Mouse (Mus musculus): ENCODE results near the gene Atrnl1. TPM values are rescaled to one million over a fixed set of nuclear protein-coding genes. Genes with fewer than 3 reads are reported as not detected.

Gene Atrnl1
- polyA plus RNA-seq, 1 experiment: 9.0 TPM

DNA sequence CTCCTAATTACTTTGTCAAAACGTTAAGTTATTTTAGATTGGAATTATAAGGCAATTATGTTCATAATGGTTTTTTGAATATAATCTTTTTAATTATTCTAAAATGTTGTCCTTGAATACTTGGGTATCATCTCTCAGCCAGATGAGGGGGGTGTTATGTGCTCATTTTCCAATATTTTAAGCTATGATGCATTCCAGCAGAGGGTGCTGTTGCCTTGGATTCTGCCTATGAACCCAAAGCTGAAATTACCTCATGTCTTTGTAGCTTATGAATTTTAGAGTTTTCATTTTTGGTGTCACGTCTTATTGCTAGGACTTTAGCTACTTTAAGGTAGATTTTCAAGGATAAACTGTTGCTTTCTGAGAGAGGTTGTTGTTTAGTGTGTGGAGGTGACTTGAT lies 44.2 kb downstream of the Atrnl1 start:
- H3K27me3 ChIP-seq (ENCODE audit: control insufficient read depth, insufficient read depth, low read length): no peaks in the 10 kb centered on the region
- H3K4me3 ChIP-seq (ENCODE audit: low read depth, low read length): no peak overlapping the region
- WGBS: 64% methylated on average over 2 of the region's 2 CpGs
- TF ChIP-seq POLR2A (IDR thresholded peaks at IDR 0.05; ENCODE audit: low read depth, low read length): no peak
- peaks cover 18% of the 10 kb centered on the region for H3K36me3 ChIP-seq (ENCODE audit: control insufficient read depth, insufficient read depth, low read length)
- no peaks in the 10 kb centered on the region for H3K4me1 ChIP-seq (ENCODE audit: control insufficient read depth, insufficient read depth, insufficient read length, low read length)
- H3K27ac ChIP-seq (ENCODE audit: insufficient read depth, low read depth, low read length): no peak overlapping the region

- Histone ChIP-seq H3K4me3 (ENCODE audit: low read depth, low read length) (no peak overlapping the region), H3K27ac (ENCODE audit: insufficient read depth, low read depth, low read length) (no peak overlapping the region), H3K27me3 (ENCODE audit: control insufficient read depth, insufficient read depth, low read length) (no peaks in the 10 kb centered on the region), H3K4me1 (ENCODE audit: control insufficient read depth, insufficient read depth, insufficient read length, low read length) (no peaks in the 10 kb centered on the region), H3K36me3 (ENCODE audit: control insufficient read depth, insufficient read depth, low read length) (peaks cover 18% of the 10 kb centered on the region)
- TF ChIP-seq CTCF (IDR thresholded peaks at IDR 0.05; ENCODE audit: extremely low read depth, insufficient read length, insufficient replicate concordance, low read depth, low read length): no peak
- TF ChIP-seq POLR2A (IDR thresholded peaks at IDR 0.05; ENCODE audit: low read depth, low read length): no peak
- WGBS: 95% methylated on average over 11 of the region's 11 CpGs
Observed at GRCm38 (mm10) chr19:57655491-57655890, 44.7 kb downstream of the Atrnl1 start.

- no peaks in the 10 kb centered on the region for H3K27me3 ChIP-seq (ENCODE audit: control insufficient read depth, insufficient read depth, low read length)
- no peak overlapping the region for H3K4me3 ChIP-seq (ENCODE audit: low read depth, low read length)
- TF ChIP-seq POLR2A (IDR thresholded peaks at IDR 0.05; ENCODE audit: low read depth, low read length) (no peak), CTCF (IDR thresholded peaks at IDR 0.05; ENCODE audit: extremely low read depth, insufficient read length, insufficient replicate concordance, low read depth, low read length) (no peak)
- 80% methylated on average over 12 of the region's 12 CpGs for WGBS
- H3K27ac ChIP-seq (ENCODE audit: insufficient read depth, low read depth, low read length): no peak overlapping the region
- peaks cover 22% of the 10 kb centered on the region for H3K36me3 ChIP-seq (ENCODE audit: control insufficient read depth, insufficient read depth, low read length)
- no peaks in the 10 kb centered on the region for H3K4me1 ChIP-seq (ENCODE audit: control insufficient read depth, insufficient read depth, insufficient read length, low read length)
Observed at GRCm38 (mm10) chr19:57657426-57658087, 46.7 kb downstream of the Atrnl1 start.

DNA sequence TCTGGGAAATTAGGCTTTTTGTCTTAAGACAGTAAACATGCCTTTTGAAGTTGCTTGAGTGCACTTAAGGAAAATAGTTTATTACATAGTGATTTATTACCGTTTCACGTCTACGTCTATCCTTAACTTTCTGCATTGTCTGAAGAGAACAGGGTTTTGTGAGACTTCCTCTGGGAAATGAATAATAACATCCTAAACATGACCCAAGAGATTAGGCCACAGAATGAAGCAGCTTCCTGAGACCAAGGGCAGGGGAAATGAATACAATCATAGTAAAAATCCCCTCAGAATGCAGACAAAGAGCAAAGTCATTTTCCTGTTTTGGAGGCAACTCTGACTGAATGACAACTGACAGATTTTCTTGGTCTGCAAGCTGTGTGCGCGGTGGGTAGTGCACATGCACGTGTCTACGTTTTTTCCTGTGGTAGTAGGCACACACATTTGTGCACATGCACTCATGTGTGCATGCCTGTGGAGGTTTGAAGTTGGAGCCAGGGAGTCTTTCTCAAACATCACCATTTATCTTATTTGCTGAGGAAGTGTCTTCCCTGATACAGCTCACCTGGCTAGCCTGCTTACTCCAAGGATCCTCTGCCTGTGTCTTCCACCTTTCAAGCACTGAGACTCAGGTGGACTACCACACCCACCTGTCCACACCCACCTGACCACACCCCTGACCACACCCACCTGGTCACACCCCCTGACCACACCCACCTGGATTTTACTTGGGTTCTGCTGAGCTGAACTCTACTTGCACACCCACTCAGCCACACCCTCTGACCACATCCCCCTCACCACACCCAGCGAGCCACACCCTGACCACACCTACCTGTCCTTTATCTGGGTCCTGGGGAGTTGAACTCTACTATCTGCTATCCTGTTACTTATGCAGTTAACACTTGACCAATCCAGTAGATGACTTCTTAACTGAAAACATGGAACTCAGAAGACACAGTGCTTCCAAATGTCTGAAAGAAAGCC lies 47.6 kb downstream of the Atrnl1 start:
- Histone ChIP-seq H3K4me1 (ENCODE audit: control insufficient read depth, insufficient read depth, insufficient read length, low read length) (no peaks in the 10 kb centered on the region), H3K36me3 (ENCODE audit: control insufficient read depth, insufficient read depth, low read length) (peaks cover 21% of the 10 kb centered on the region), H3K27me3 (ENCODE audit: control insufficient read depth, insufficient read depth, low read length) (no peaks in the 10 kb centered on the region), H3K4me3 (ENCODE audit: low read depth, low read length) (no peak overlapping the region), H3K27ac (ENCODE audit: insufficient read depth, low read depth, low read length) (no peak overlapping the region; the same call in 1 of the 2 replicates)
- no peak for TF ChIP-seq CTCF (IDR thresholded peaks at IDR 0.05; ENCODE audit: extremely low read depth, insufficient read length, insufficient replicate concordance, low read depth, low read length)
- no peak for TF ChIP-seq POLR2A (IDR thresholded peaks at IDR 0.05; ENCODE audit: low read depth, low read length)
- 87% methylated on average over 8 of the region's 8 CpGs for WGBS

- Histone ChIP-seq H3K4me1 (ENCODE audit: control insufficient read depth, insufficient read depth, insufficient read length, low read length) (no peaks in the 10 kb centered on the region), H3K27ac (ENCODE audit: insufficient read depth, low read depth, low read length) (no peak overlapping the region), H3K36me3 (ENCODE audit: control insufficient read depth, insufficient read depth, low read length) (peaks cover 13% of the 10 kb centered on the region), H3K4me3 (ENCODE audit: low read depth, low read length) (no peak overlapping the region), H3K27me3 (ENCODE audit: control insufficient read depth, insufficient read depth, low read length) (no peaks in the 10 kb centered on the region)
- WGBS: 89% methylated on average over 9 of the region's 9 CpGs
- TF ChIP-seq POLR2A (IDR thresholded peaks at IDR 0.05; ENCODE audit: low read depth, low read length): no peak
- TF ChIP-seq CTCF (IDR thresholded peaks at IDR 0.05; ENCODE audit: extremely low read depth, insufficient read length, insufficient replicate concordance, low read depth, low read length): no peak
Observed at GRCm38 (mm10) chr19:57667011-57667410, 56.2 kb downstream of the Atrnl1 start.

DNA sequence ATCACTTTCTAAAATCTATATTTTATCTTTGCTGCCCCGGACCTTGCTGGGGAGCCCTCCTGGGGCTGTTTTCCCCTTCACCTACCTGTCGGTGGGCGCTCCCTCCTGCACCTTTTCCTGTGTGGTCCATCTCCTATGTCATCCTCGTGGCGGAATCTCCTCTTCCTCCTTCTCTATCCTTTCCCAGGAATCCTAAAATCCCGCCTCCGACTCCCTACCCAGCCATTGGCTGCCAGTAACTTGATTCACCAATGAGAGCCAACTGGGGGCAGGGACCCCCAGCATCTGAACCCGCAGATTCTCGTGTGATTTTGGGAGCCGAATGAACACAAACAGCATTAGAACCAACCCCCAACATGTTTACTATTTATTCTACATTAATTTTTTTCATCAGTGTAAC lies 57.1 kb downstream of the Atrnl1 start:
- Histone ChIP-seq H3K4me3 (ENCODE audit: low read depth, low read length) (no peak overlapping the region), H3K36me3 (ENCODE audit: control insufficient read depth, insufficient read depth, low read length) (peaks cover 11% of the 10 kb centered on the region), H3K27me3 (ENCODE audit: control insufficient read depth, insufficient read depth, low read length) (no peaks in the 10 kb centered on the region), H3K4me1 (ENCODE audit: control insufficient read depth, insufficient read depth, insufficient read length, low read length) (no peaks in the 10 kb centered on the region), H3K27ac (ENCODE audit: insufficient read depth, low read depth, low read length) (no peak overlapping the region)
- 92% methylated on average over 10 of the region's 10 CpGs for WGBS
- no peak for TF ChIP-seq CTCF (IDR thresholded peaks at IDR 0.05; ENCODE audit: extremely low read depth, insufficient read length, insufficient replicate concordance, low read depth, low read length)
- no peak for TF ChIP-seq POLR2A (IDR thresholded peaks at IDR 0.05; ENCODE audit: low read depth, low read length)

GRCm38 (mm10) chr19:57679455-57679854 lies 68.6 kb downstream of the Atrnl1 start:
- TF ChIP-seq POLR2A (IDR thresholded peaks at IDR 0.05; ENCODE audit: low read depth, low read length) (no peak), CTCF (IDR thresholded peaks at IDR 0.05; ENCODE audit: extremely low read depth, insufficient read length, insufficient replicate concordance, low read depth, low read length) (no peak)
- peaks cover 7% of the 10 kb centered on the region; the same call in 1 of the 2 replicates for H3K36me3 ChIP-seq (ENCODE audit: control insufficient read depth, insufficient read depth, low read length)
- 99% methylated on average over 3 of the region's 3 CpGs for WGBS
- no peak overlapping the region for H3K27ac ChIP-seq (ENCODE audit: insufficient read depth, low read depth, low read length)
- no peaks in the 10 kb centered on the region for H3K27me3 ChIP-seq (ENCODE audit: control insufficient read depth, insufficient read depth, low read length)
- H3K4me1 ChIP-seq (ENCODE audit: control insufficient read depth, insufficient read depth, insufficient read length, low read length): no peaks in the 10 kb centered on the region
- H3K4me3 ChIP-seq (ENCODE audit: low read depth, low read length): no peak overlapping the region

Data from small intestine, adult 2 months (tissue).